Mouse (Mus musculus): ENCODE measurements at regions not wholly inside any gene's neighbourhood (a gene's known extent, or its start where the extent isn't known, plus 50 kb on each side); places are given as distances from the start of the nearest gene placed in this dataset.

DNA sequence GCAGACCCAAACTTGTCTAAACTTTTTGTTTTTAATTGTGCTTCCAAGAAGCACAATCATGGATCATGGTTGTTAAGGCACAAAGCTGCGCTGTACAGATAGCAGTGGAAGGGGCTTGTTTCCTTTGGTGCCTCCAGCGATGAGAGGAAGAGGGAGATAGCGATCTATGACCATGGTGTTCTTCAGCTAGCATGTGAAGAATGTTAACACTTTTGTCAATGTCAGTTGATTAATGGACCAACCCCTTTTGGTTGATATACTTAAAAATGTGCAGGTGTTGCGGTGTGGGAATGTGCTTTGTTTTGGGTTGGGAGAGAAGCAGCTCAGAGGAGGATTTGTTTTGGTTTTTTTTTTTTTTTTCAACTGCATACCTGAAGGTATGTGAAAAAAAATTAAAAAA, 324.0 kb upstream of the Kcnh8 start:
- no peak overlapping the region for H3K4me2 ChIP-seq (replicated peaks; ENCODE audit: low read depth)
- 58% methylated on average over 4 of the region's 4 CpGs for WGBS
- no peak overlapping the region for H3K9ac ChIP-seq (ENCODE audit: low read depth, low read length)
- H3K36me3 ChIP-seq (ENCODE audit: control insufficient read depth, insufficient read depth): no peaks in the 10 kb centered on the region
- no peak overlapping the region for H3K4me3 ChIP-seq (ENCODE audit: low read depth, low read length)
- no peaks in the 10 kb centered on the region for H3K9me3 ChIP-seq (ENCODE audit: control insufficient read depth)
- H3K27me3 ChIP-seq (replicated peaks; ENCODE audit: control insufficient read depth, insufficient read depth, low read length): no peaks in the 10 kb centered on the region
- H3K4me1 ChIP-seq (replicated peaks; ENCODE audit: control insufficient read depth, insufficient read depth, low read length): no peaks in the 10 kb centered on the region
- no peak for TF ChIP-seq CTCF (IDR thresholded peaks at IDR 0.05; ENCODE audit: low read depth)
- ATAC-seq: no peak
- no peak overlapping the region for H3K27ac ChIP-seq (ENCODE audit: low read depth, low read length)

DNA sequence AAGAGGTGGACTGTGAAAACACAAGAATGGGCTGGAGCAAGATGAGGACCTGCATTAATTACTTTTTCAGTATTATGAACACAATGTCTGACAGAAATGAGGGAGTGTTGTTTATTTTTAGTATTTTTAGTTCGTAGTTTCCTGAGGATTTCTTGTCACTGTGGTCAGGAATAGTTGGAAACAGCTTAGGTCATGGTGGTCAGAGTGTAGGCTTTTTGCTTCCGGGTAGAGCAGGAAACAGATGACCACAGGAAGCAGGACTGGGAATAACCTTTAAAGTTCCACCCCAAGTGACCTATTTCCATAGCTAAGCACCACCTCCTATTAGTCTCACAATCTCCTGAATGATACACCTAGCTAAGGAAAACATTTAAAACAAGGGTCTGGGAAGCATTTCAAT, 333.7 kb upstream of the Kcnh8 start:
- 63% methylated on average over 2 of the region's 2 CpGs for WGBS
- H3K9ac ChIP-seq (ENCODE audit: low read depth, low read length): no peak overlapping the region
- no peaks in the 10 kb centered on the region for H3K4me1 ChIP-seq (replicated peaks; ENCODE audit: control insufficient read depth, insufficient read depth, low read length)
- no peaks in the 10 kb centered on the region for H3K36me3 ChIP-seq (ENCODE audit: control insufficient read depth, insufficient read depth)
- no peak overlapping the region for H3K27ac ChIP-seq (ENCODE audit: low read depth, low read length)
- TF ChIP-seq CTCF (IDR thresholded peaks at IDR 0.05; ENCODE audit: low read depth): no peak
- no peaks in the 10 kb centered on the region for H3K27me3 ChIP-seq (replicated peaks; ENCODE audit: control insufficient read depth, insufficient read depth, low read length)
- no peak for ATAC-seq
- no peak overlapping the region for H3K4me3 ChIP-seq (ENCODE audit: low read depth, low read length)
- H3K4me2 ChIP-seq (replicated peaks; ENCODE audit: low read depth): no peak overlapping the region
- no peaks in the 10 kb centered on the region for H3K9me3 ChIP-seq (ENCODE audit: control insufficient read depth)

DNA sequence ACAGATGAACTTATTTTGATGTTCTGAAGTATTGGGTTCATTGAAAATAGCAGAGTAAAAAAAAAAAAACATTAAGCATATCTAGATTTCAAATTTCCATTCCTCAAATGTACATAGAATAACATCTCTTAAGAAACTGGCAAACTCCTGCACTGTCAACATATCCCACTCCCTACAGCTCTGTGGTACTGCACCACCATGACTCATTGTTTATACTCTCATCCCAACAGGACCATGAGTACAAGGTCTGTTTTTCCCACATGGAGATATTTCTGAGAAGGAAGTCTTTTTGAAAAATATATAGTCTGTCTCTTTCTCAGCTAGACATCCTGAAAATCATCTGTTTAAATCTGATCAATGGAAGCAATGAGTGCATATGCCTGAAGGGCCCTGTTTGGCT, 351.2 kb upstream of the Kcnh8 start:
- Histone ChIP-seq H3K9me3 (ENCODE audit: control insufficient read depth) (no peaks in the 10 kb centered on the region), H3K4me2 (replicated peaks; ENCODE audit: low read depth) (no peak overlapping the region), H3K36me3 (ENCODE audit: control insufficient read depth, insufficient read depth) (no peaks in the 10 kb centered on the region), H3K4me1 (replicated peaks; ENCODE audit: control insufficient read depth, insufficient read depth, low read length) (no peaks in the 10 kb centered on the region), H3K4me3 (ENCODE audit: low read depth, low read length) (no peak overlapping the region), H3K9ac (ENCODE audit: low read depth, low read length) (no peak overlapping the region), H3K27ac (ENCODE audit: low read depth, low read length) (no peak overlapping the region), H3K27me3 (replicated peaks; ENCODE audit: control insufficient read depth, insufficient read depth, low read length) (no peaks in the 10 kb centered on the region)
- no peak for TF ChIP-seq CTCF (IDR thresholded peaks at IDR 0.05; ENCODE audit: low read depth)
- no peak for ATAC-seq

DNA sequence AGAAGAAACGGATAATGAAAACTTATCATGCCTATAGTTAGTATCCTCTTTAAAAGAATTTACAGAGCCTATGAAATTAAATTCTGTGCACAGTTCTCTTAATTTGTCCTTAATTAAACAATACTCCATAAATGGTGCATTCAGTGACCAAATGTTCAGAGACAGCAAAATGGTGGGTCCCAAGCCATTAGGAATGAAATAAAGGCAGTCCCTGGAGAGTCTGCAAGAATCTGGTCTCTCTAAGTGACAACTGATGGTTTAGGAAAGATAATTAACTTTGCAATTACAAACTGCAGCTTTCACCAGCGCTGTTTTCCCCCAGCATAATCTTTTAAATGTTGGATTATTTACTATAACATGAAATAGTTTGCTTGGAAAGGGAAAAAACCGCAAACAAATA, 376.9 kb upstream of the Kcnh8 start:
- H3K27me3 ChIP-seq (replicated peaks; ENCODE audit: control insufficient read depth, insufficient read depth, low read length): no peaks in the 10 kb centered on the region
- no peak overlapping the region for H3K27ac ChIP-seq (ENCODE audit: low read depth, low read length)
- no peak overlapping the region for H3K4me2 ChIP-seq (replicated peaks; ENCODE audit: low read depth)
- no peak for ATAC-seq
- H3K4me3 ChIP-seq (ENCODE audit: low read depth, low read length): no peak overlapping the region
- H3K9ac ChIP-seq (ENCODE audit: low read depth, low read length): no peak overlapping the region
- WGBS: 71% methylated on average over 3 of the region's 3 CpGs
- H3K4me1 ChIP-seq (replicated peaks; ENCODE audit: control insufficient read depth, insufficient read depth, low read length): no peaks in the 10 kb centered on the region
- TF ChIP-seq CTCF (IDR thresholded peaks at IDR 0.05; ENCODE audit: low read depth): no peak
- no peaks in the 10 kb centered on the region for H3K9me3 ChIP-seq (ENCODE audit: control insufficient read depth)
- no peaks in the 10 kb centered on the region for H3K36me3 ChIP-seq (ENCODE audit: control insufficient read depth, insufficient read depth)

DNA sequence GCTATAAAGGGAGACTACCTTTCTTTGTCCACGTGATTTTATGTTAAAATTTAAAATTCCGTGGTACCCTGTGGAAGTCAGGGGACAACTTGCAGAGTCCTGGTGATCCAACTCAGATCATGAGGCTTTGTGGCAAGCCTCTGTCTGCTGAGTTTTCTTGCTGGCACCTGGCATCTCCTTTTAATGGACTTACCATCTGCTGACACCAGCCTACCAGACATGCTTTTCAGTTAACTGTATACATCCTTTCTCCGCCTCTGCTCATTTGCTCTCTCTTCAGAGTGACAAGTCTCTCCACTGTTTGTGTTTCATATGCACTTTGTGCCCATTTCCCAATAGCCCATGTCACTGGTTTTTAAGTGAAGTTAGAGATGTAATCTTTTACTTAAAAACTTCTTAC, 382.1 kb upstream of the Kcnh8 start:
- no peaks in the 10 kb centered on the region for H3K4me1 ChIP-seq (replicated peaks; ENCODE audit: control insufficient read depth, insufficient read depth, low read length)
- no peak for ATAC-seq
- TF ChIP-seq CTCF (IDR thresholded peaks at IDR 0.05; ENCODE audit: low read depth): no peak
- no peaks in the 10 kb centered on the region for H3K27me3 ChIP-seq (replicated peaks; ENCODE audit: control insufficient read depth, insufficient read depth, low read length)
- no peak overlapping the region for H3K4me3 ChIP-seq (ENCODE audit: low read depth, low read length)
- no peak overlapping the region for H3K9ac ChIP-seq (ENCODE audit: low read depth, low read length)
- no peak overlapping the region for H3K4me2 ChIP-seq (replicated peaks; ENCODE audit: low read depth)
- H3K36me3 ChIP-seq (ENCODE audit: control insufficient read depth, insufficient read depth): no peaks in the 10 kb centered on the region
- 77% methylated on average over 3 of the region's 3 CpGs for WGBS
- H3K27ac ChIP-seq (ENCODE audit: low read depth, low read length): no peak overlapping the region
- no peaks in the 10 kb centered on the region for H3K9me3 ChIP-seq (ENCODE audit: control insufficient read depth)

DNA sequence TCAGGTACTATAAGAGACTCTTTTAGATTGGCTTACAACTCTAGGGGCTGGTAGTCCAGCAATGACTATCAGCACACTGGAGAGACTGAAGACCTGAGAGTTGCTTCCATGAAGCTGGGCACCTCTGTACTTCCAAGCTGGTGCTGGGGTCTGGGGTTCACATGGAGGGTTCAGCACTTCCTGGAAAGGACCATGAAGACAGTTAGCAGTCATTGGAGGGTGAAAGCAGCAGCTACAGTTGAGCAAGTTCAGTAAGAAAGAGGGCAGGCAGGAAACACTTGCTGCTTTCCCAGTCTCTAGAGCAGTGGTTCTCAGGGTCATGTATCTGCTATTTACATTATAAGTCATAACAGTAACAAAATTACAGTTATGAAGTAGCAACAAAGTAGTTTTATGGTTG, 384.3 kb upstream of the Satb1 start:
- TF ChIP-seq CTCF (IDR thresholded peaks at IDR 0.05; ENCODE audit: low read depth): no peak
- H3K27me3 ChIP-seq (replicated peaks; ENCODE audit: control insufficient read depth, insufficient read depth, low read length): no peaks in the 10 kb centered on the region

DNA sequence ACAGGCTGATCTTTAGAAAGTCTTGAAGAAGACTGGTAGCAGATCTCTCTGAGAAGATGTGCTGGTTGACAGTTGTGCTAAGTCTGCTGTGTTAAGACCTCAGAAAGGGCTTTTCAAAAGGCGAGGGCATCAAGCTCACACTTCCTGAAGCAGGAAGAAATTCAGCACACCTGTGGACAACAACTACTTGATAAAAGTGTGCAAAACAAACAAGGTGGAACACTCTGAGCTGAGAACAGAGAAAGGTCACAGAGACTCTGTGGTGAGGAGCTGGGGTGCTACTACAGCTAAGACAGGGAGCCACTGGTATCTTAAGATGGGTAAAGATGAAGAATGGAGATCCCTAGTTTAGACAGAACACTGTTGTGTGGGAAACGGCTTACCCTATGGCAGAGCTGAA, 379.9 kb upstream of the Satb1 start:
- no peaks in the 10 kb centered on the region for H3K9me3 ChIP-seq (ENCODE audit: control insufficient read depth)
- no peak overlapping the region for H3K9ac ChIP-seq (ENCODE audit: low read depth, low read length)
- no peak overlapping the region for H3K4me3 ChIP-seq (ENCODE audit: low read depth, low read length)
- H3K27me3 ChIP-seq (replicated peaks; ENCODE audit: control insufficient read depth, insufficient read depth, low read length): no peaks in the 10 kb centered on the region
- H3K27ac ChIP-seq (ENCODE audit: low read depth, low read length): no peak overlapping the region
- no peak for ATAC-seq
- TF ChIP-seq CTCF (IDR thresholded peaks at IDR 0.05; ENCODE audit: low read depth): no peak
- WGBS: 83% methylated on average over 2 of the region's 2 CpGs
- no peaks in the 10 kb centered on the region for H3K36me3 ChIP-seq (ENCODE audit: control insufficient read depth, insufficient read depth)
- H3K4me1 ChIP-seq (replicated peaks; ENCODE audit: control insufficient read depth, insufficient read depth, low read length): no peaks in the 10 kb centered on the region
- no peak overlapping the region for H3K4me2 ChIP-seq (replicated peaks; ENCODE audit: low read depth)

More for the DNA sequence above, 384.3 kb upstream of the Satb1 start:
- ATAC-seq: no peak
- no peaks in the 10 kb centered on the region for H3K36me3 ChIP-seq (ENCODE audit: control insufficient read depth, insufficient read depth)
- no peak overlapping the region for H3K9ac ChIP-seq (ENCODE audit: low read depth, low read length)
- H3K27ac ChIP-seq (ENCODE audit: low read depth, low read length): no peak overlapping the region
- H3K4me3 ChIP-seq (ENCODE audit: low read depth, low read length): no peak overlapping the region
- no peak overlapping the region for H3K4me2 ChIP-seq (replicated peaks; ENCODE audit: low read depth)
- no peaks in the 10 kb centered on the region for H3K9me3 ChIP-seq (ENCODE audit: control insufficient read depth)
- no peaks in the 10 kb centered on the region for H3K4me1 ChIP-seq (replicated peaks; ENCODE audit: control insufficient read depth, insufficient read depth, low read length)

Measured in intestine, postnatal 0 days (tissue).